Mouse (Mus musculus): ENCODE measurements around the gene Ly6g5b.

Gene Ly6g5b

GRCm38 (mm10) chr17:35105740-35106389, 9.4 kb downstream of the Ly6g5b start:
- peak; percentile 35 for DNase-seq (ENCODE audit: low read depth, low spot score)

DNA sequence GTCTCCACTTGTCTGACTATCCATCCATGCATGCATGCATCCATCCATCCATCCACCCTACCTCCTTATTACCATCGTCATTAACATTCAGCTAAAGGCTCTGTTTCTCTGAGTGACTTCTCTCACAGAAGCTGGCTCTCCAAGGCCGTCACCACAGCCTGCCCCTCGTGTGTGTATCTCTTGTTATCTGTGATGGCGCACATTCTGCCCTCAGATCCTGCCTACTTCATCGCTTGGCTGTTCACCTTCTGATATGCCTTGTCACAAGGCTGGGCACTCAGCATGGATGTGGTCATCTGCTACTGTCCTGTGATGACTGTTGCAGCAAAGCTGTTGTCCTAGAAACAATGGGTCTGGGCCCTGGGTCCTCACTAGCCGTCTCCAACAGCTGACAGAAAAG, 10.5 kb downstream of the Ly6g5b start:
- no peak for DNase-seq (ENCODE audit: low read depth, low spot score)

DNA sequence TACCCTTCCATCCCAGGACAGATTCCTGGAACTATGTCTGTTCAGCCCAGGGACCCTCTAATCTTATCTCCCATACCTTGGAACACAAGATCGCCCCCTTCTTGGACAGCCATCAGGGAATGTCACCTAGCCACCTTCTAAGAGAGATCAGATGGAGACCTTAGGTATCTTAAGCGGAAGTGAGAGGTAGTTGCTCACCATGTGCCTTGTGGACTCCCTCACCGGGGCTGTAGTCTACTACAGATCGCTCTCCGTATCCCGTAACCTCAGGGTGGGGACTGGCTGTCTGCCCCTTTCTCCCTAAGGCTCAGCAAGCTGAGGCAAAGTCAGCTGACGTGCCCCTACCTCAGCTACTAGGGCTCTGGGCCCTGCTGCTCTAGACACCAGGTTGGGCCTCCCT, 11.1 kb downstream of the Ly6g5b start:
- DNase-seq (ENCODE audit: low read depth, low spot score), result no peak

GRCm38 (mm10) chr17:35103221-35103690, 12.0 kb downstream of the Ly6g5b start:
- DNase-seq (ENCODE audit: low read depth, low spot score), result no peak

DNA sequence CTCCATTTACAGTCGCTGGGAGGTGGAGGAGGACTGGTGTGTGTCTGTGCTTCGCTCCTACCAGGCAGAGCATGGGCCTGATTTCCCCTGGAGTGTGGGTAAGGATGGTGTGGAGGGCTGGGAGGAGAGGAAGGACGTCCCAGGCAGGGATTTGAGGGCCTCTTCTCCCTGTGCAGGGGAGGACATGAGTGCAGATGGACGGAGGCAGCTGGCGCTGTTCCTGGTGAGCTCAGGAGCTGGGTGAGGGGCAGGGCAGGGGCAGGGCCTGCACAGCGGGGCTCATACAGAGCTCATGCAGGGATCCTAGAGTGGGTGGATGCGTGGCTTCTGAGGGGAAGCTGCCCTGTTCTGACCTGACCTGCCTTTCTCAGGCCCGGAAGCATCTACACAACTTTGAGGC, 12.9 kb downstream of the Ly6g5b start:
- no peak for DNase-seq (ENCODE audit: low read depth, low spot score)

- no peak for DNase-seq (ENCODE audit: low read depth, low spot score)
These were observed 14.1 kb downstream of the Ly6g5b start for GRCm38 (mm10) chr17:35101161-35101560.

DNA sequence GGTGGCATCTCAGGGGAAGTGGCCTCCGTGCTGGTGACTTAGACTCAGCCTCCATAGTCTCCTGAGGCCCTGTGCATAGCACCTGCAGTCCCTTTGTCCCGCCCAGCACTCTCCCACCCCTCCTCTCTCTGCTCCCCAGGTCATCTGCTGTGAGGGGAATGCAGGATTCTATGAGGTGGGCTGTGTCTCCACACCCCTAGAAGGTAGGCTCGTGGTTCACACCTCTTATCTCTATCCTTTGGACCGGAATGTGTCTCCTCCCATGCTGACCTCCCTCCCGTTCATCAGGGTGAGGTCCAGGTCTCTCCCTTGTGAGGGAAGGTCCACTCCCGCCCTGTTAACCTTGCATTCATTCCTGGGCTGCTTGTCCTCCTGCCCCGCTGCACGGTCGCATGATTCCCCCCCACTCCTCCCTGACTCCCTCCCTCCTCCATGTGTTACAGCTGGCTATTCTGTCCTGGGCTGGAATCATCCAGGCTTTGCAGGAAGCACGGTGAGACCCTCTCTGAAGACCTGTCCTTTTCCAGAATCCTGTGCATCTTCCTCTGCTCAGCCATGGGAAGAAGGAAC, 14.9 kb downstream of the Ly6g5b start:
- DNase-seq (ENCODE audit: low read depth, low spot score), result no peak

- DNase-seq (ENCODE audit: low read depth, low spot score), result no peak
These were observed 18.0 kb downstream of the Ly6g5b start for GRCm38 (mm10) chr17:35097164-35097655.

- no peak for DNase-seq (ENCODE audit: low read depth, low spot score)
These were observed 18.6 kb downstream of the Ly6g5b start for GRCm38 (mm10) chr17:35096597-35096996.

DNA sequence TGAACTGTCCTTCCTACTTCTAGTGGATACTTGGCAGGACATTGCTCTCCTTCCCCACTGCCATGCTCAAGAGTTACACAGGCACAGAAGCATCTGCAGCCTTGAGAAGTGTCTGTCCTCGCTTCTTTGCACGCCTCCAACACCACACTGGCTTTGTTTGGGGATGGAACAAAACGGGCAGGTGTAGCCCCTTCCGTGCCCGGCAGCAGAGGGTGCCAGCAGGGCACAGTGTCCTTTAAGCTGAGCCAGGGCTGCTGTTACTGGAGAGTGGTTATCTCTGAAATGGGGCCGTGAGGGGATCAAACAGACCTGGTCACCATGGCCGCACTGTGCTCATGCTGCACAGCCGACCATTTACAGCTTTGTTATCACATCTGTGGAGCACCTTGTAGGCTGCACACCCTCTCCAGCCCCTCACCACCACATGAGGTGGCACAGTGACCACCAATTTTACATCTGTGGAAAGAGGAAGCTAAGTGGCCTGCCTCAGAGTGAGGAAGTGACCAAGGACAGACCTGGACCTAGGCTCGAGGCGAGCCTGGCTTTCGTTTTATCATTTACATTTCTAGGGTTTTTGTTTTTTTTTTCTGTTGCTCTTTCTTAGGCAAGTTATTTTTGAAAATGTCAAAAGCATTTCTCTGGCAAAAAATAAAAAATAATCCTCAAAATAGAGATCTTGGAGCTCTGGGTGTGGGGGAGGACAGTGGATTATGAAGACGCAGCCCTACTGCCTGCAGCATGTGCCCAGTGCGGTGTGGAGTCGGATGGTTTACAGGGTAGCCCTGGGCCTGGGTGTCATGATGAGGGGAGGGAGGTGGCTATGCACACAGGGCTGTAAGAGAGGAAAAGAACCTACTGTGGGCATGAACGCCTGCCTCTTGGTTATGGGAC, 20.5 kb downstream of the Ly6g5b start:
- DNase-seq (ENCODE audit: low read depth, low spot score), result no peak

DNA sequence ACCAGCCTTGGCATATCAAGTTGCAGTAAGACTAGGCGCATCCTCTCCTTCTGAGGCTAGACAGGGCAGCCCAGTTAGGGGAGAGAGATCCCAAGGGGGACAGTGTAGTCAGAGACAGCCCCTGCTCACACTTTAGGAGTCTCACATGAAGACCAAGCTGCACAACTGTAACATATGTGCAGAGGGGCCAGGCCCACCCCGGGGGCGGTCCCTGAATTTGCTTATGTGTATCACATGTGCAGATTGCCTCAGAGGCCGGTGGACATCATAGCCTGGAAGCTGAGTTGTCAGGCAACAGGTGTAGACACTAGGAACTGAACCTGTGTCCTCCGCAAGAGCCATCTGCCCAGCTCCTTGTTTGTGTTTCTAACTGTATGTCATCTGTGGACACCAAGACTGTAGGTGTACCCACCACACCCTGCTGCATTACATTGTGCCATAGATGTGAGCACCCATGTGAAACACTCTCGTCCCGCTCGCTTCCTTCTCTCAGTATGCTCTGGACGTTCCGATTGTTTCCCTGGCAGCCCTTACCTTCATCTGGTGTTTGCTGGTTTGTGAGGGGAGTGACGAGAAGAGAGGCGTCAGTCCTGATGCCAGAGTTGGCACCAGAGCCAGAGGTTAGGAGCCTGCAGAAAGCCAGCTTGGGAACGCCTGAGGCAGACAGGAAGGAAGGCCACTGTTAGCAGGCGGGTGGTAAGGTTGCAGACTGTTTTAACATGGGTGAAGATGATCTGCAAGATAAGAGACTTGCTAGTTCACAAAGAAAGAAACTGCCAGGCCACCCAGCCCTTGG, 22.6 kb downstream of the Ly6g5b start:
- DNase-seq (ENCODE audit: low read depth, low spot score), result no peak

- DNase-seq (ENCODE audit: low read depth, low spot score), result no peak
These were observed 24.9 kb downstream of the Ly6g5b start for GRCm38 (mm10) chr17:35090166-35090932.

GRCm38 (mm10) chr17:35088825-35089644, 26.2 kb downstream of the Ly6g5b start, which contains the start of gene Abhd16a:
TSS of gene Abhd16a (plus strand) at chr17:35089263.
- DNase-seq (ENCODE audit: low read depth, low spot score), result peak; percentile 88

GRCm38 (mm10) chr17:35088151-35088550, 27.1 kb downstream of the Ly6g5b start:
- no peak for DNase-seq (ENCODE audit: low read depth, low spot score)

- DNase-seq (ENCODE audit: low read depth, low spot score), result no peak
These were observed 29.9 kb downstream of the Ly6g5b start, which contains the start of gene Ly6g6f for GRCm38 (mm10) chr17:35085208-35085865. TSS of gene Ly6g6f (minus strand) at chr17:35085610.

DNA sequence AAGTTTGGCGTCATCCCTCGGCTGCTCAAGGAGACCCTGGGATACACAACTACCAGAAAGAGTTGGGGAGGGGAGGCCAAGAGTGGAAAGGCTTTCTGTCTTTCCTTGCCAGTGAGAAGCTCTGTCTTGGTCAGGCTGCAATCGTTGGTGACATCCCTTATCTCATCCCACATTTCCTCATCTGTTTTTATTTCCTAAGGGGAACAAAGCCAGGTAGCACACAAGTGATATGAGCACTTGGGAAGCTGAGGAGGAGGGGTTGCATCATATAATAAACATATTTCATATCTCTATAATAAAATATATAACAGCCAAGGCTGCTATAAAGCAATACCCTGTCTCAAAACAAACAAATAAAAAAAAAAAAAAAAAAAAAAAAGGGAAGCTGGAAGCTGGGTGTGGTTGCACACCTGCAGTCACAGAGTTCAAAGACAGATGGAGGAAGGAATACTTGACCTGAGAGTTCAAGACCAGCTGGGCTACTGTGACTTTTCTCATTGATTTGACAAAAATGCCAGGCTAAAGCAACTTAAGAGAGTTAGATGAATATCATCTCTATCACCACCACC, 31.2 kb downstream of the Ly6g5b start:
- DNase-seq (ENCODE audit: low read depth, low spot score), result no peak

GRCm38 (mm10) chr17:35082841-35083576, 32.2 kb downstream of the Ly6g5b start:
- no peak for DNase-seq (ENCODE audit: low read depth, low spot score)

DNA sequence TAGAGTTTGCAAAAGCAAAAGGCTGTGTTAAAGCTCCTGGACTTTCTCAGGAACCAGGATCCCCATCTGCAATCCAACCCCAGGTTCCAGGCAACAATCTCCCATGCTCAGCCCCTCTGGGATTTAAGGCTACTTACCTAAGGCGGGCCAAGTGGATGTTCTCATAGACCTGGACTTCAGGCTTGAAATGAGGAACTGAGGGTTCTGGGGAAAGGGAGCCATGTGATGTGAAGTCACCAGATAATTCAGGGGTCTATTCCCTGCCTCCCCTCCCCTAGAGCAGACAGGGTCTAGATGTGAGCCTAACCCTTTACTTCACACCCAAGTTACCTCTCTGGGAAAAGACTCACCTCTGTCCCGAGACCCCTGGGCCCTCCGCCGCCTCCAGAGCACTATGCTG, 34.5 kb downstream of the Ly6g5b start:
- DNase-seq (ENCODE audit: low read depth, low spot score), result no peak

Data from retina, postnatal 7 days (tissue).